Mouse (Mus musculus) induced T-regulatory cell, adult 2 months (primary cell): ENCODE measurements around the gene Dlg3.

Source experiments
- DNase-seq: peaks from one replicate; pipeline ENCODE4 v3.0.0-alpha.2; 2012; ENCODE audit warnings: low read depth

The Dlg3 gene

DNA sequence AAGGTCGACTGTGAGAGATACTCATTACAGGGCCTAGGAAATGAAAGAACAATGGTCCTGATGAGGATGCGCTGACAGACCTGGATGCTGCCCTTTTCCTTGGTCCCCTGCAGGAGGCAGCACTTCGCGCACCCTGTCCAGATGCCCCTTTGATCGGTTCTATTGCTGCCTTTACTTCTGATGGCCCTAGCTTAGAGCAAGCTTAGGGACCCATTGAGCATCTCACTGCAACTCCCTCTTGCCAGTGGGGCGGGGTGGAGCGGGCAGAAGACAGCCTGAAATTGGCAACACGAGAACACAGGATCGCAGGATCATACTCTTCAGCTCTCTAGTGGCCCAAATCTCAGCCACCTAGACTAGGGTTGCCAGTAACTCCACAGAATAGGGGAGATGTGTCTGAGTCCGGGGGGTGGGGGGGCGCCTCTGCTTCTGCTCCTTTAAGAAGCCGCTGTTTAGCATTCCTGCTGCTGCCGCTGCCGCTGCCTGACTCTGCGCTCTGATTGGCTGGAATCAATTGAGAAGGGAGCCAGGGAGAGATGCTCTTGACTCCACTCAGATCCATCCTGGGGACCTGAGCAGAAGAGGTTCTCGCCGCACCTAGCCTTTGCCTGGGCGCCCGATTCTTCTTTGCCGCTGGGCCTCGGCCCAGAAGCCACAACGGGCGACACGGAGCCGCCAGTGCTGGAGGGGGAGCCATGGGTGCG is at the start of gene Dlg3:
TSS of gene Dlg3 (plus strand) at position 542 of the 704 bp plus-strand sequence.
- DNase-seq = peak; percentile 54

DNA sequence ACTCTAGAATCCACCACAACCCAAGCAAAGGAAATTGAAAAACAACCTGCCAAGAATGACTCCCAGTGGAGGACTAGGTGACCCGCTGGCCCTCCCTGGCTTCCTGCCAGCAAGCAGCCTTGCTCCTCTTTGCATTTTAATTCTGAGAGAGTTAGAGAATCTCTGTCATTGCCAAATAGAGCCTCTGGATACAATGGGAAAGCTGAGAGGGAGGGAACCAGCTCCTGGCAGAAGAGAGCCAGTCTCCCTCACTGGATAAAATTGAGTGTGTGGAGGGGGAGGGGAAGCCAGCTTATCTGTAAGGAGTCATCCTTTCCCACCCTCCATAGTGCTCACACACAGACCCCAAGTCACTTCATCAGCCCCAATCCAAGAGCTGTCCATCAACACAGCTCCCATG is 38.6 kb upstream of the Dlg3 start:
- no peak for DNase-seq

DNA sequence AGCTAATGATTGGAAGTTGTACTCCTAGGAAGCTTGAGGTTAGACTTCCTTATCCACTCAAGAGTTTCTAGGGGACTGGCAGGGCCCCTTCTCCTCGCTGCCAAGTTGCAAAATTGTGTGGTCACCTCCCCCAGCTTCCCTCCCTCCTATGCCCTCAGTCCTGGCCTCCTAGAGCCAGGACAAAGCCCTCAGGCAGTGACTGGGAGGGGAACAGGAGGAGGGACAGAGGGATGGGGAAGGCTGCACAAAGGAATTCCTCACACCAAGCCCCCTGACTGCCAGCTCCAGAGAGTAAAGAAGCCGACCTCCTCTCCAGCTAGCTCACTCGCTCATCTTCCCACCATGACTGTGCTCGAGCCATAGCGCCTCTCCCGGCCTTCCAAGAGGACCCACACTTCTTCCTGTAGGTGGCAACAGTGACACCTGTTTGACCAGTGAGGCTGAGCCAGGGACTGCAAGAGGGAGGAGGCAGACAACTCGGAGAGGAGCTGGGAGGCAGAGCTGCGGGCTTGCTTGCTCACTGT is 37.8 kb upstream of the Dlg3 start, which contains the start of gene Gdpd2:
TSS of gene Gdpd2 (plus strand) at position 209 of the 524 bp plus-strand sequence.
- no peak for DNase-seq

DNA sequence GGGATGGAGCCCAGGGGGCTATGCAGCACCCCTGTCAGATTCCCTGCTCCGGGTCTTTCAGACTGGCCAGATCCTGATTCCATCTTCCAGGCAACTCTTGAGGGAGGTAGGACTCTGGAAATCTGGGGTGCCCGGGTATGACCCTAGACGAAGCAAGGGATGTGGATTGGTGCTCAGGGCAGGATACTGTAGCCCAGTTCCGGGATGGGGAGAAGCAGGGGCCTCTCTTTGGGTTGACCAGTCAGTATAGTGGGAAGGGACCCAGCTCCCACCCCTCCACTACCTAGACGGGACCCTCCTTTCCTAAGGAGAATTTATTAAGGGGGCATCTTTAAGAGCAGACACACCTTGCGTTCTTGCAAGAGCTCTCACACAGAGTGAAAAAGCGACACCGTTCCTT is 37.3 kb upstream of the Dlg3 start:
- DNase-seq = no peak

DNA sequence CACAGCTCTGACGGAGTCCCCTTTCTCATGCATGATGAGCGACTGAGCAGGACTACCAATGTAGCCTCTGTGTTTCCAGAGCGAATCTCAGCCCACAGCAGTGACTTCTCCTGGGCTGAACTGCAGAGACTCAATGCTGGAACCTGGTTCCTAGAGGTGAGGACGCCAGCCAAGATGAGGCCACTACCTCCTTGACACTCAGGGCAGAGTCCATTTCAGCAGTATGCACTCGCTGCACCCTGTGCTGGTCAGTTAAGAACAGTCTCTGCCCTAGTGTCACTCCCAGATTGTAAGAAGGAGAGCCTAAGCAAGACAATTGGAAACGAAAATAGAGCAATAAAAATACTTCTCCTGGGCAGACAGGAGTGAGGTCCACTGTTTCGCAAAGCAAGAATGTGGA is 33.2 kb upstream of the Dlg3 start:
- no peak for DNase-seq

DNA sequence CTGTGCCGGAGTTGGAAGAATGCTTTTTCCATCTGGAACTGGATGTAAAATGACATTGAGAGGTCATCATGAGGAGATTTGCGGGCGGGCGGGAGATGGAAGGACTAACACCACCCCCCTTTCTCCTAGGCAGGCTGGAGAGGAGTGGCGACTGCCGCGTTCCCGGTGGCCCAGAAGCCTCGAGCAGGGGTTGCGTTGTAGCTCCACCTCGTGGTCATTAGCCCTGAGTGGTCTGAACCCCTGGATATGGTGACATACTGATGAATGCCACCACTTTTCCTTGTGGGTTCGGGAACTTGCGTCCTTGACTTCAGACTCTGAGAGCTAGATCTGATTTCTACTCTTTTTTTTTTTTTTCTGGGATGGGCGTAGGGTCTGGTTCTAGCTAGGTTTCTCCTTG is 28.6 kb upstream of the Dlg3 start:
- DNase-seq = peak; percentile 12

DNA sequence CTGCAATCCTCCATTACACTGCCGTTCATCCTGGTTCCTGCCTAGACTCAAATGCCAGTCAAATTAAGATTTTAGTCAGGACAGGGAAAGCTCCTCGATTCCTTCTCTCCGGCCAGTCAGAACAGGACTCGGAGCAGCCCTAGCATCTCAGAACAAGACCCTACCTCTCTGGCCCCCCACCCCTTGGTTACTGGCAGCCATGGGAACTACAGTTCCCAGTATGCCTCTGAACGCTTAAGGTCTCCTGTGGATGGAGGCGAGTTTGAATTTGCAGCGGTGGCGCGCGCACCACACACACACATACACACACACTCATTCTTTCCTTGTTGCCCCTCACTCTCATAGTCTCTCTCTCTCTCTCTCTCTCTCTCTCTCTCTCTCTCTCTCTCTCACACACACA is 28.1 kb upstream of the Dlg3 start:
- DNase-seq = no peak

DNA sequence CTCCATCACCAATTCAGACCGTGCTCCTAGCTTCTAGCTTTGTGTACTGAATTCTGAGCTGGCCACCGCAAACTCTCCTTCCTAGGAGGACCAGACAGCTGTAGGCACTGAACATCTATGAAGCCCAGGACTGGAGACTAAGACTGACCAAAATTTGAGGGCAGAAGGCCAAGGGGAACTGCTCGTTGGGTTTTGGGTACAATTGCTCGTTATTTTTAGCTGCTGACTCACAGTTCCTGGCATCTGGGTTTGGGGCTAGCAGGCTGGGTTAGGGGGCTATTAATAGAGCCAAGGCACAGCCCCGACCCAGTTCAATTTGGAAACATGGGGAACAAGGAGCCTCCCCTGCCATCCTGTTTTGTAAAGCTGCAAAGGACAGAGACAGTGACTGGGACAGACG is 26.7 kb upstream of the Dlg3 start:
- no peak for DNase-seq

DNA sequence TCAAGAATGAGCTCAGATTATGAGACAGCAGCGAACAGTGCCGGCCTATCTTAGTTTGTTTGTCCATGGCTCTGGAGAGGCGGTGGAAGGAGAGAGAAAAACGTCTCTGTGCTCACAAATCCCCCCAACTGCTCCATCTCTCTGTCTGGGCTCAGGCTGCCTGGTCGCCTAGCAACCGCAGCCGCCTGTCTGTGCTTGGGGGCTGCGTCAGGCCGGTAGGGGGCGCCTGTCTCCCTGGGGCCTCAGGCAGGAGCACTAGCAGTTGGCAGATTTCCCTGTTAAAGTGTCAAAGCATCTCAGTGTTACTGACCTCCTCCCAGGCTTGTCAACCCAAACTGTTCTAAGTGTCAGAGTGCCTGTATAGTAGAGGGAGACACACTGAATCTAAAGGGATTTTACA is 25.6 kb upstream of the Dlg3 start:
- DNase-seq = peak; percentile 27

DNA sequence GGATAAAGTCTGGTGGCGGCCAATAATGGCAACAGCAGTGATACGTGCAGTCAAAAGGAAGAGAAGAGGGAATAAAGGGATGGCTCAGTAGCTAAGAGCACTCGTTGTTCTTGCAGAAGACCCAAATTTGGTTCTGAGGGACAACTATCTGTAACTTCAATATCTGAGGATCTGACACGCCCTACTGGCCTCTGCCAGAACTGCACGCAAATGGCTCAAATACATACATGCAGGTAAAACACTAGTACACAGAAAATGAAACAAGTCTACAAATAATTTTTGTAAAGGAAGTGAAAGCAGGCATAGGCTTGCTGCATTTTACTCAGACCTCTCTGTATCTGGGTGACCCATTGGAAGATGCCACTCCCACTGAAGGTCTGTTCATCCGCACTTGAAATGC is 1.7 kb upstream of the Dlg3 start:
- DNase-seq = peak; percentile 50

DNA sequence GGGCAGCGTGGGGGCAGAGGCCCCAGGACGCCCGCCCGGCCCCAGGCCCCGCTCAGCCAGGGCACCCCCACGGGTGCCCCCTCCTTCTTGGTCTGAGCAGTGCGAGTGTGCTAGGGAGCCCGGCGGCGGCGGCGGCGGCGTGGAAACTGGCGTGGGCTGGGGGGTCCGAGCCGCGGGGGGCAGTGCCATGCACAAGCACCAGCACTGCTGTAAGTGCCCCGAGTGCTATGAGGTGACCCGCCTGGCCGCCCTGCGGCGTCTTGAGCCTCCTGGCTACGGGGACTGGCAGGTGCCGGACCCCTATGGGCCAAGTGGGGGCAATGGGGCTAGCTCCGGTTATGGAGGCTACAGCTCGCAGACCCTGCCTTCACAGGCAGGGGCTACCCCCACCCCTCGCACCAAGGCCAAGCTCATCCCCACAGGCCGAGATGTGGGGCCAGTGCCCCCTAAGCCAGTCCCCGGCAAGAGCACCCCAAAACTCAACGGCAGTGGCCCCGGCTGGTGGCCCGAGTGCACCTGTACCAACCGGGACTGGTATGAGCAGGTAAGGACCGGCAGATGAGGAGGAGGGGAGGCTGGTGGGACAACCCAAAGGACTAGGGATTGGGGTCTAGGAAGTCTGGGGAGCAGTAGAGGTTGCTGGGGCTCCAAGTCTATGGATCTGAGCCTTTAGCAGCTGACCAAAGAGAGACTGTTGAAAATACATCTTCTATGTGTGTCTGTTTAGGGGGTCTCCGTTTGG is 534 bp downstream of the Dlg3 start:
- DNase-seq = no peak

DNA sequence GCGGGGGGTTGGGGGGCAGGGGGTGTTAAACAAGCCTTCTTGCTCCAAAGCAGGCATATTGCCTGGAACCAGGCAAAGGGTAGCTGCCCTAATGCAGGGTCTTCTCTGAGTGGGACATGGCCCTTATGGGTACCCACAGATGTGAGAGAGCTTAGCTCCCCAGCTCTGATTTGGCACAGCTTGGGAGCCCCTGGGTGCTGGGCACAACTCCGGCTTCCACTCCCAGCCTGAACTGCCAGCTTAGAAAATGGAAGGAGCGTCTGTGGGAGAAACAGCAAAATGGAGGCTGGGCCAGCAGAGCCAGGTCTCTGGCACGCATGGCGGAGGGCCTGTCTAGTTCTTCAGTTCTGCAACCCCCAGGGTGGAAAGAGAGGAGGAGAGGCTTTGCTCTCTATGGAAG is 1.8 kb downstream of the Dlg3 start:
- no peak for DNase-seq

DNA sequence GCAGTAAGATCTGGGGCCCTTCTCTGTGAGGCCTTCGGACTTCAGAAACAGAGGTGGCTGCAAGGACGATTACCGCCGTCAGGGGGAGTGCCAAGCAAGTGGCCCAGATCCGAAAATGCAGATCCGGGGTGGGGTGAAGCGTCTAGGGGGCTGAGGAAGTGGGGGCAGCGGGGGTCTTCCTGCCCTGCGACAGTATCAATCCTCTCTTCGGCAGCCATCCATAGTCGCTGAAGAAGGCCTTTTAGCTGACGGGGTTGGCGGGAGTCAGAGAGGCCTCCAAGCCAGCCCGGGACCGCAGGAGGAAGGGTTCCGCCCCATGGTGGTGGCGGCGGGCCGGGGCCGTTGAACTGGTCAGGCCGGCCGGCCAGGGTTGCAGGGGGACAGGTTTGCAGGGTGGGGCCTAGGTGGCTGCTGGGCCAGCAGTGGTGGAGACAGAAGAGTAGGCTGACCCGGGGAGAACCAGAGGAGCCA is 6.9 kb downstream of the Dlg3 start:
- DNase-seq = peak; percentile 77

DNA sequence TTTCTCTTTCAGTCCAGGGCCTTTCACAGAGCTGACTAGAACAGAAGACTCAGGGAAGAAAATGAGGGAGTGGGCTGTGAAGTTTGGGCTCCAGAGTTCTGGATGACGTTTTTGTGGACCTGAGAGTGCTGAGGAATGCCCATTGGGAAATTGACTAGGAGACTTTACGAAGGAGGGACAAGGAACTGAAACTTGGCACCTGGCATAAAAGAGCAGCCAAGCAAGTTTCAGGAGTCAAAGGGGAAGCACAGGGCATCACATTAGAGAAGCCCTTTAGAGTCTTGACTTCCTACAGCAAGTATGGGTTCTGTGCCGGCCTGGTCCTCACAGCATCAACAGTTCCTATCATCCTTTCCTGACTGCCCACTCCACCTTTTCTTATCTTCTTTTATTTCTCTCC is 7.9 kb downstream of the Dlg3 start:
- no peak for DNase-seq

DNA sequence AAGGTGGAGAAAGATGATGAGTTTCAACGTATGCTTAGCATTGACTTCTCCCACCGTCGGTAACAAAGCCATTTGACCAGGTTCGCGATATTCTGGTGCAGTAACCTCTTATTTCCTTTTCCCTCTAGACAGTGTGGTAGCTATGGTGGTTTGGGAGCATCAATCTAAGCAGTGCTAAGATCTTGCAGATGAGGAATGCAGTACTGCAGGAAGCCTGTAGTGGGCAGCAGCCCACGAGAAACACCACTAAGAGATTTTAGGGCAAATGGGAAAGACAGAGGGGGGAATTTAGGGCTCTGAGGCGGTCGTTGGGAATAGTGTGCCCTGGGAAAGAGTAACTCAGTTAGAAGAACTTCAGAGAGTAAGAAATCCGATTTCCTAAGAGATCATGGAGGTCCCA is 9.0 kb downstream of the Dlg3 start:
- DNase-seq = peak; percentile 69

DNA sequence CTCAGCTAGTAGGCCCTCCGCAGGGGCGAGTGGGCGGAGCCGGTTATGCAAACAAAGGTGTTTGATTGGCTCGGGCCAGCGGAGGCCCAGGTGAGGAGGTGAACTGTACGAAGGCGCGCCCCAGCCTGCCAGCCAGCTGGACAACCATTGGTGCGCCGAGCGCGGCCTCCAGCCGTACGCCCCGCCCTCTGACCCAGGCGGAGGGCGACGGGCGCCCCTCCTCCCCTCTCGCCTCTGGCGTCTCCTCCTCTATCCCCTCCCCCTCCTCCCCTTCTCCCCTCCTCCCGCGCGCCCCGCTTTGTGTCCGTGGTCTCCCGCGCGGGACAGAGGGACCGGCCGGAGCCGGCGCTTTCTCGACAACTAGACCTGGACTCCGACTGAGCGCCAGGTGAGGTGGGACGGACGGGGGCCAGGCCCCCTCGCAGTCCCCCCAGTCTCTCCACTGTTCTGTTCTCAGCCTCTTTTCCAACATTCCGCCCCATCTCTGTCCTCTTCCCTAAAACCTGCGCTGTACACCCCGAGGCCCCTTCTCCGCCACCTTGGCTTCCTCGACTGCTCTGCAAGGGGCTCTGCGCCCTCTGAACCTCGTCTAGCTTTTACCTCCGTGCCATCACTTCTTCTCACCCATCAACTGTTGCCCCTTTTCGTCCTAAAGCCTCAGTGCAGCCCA is 9.6 kb downstream of the Dlg3 start:
- DNase-seq = peak; percentile 76

DNA sequence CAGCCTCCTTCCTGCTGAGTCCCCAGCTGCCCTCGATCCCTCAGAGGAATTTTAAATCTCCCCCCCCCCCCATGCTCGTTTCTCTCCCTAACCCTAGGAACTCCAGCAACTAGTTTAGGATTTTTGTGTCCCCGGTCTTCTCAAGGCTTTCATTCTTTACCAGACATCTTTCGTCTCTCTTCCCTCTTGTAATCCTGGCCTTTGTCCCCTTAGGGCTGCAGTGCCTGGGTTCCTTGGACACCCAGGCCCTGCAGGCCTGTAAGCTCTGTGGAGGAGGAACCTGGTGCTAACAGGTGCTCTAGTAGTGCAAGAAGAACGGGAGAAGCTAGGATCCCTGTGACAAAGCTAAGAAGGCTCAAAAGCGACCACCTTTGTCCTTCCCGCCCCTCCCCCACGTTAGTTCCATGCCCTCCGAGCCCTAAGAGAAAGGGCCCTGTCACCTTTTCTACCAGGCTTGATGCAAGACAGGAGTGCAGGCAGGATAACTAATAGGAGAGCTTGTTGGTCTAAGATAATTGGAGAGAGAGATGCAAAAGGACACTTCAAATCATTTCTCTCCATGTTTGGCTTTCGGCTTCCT is 10.2 kb downstream of the Dlg3 start:
- no peak for DNase-seq

DNA sequence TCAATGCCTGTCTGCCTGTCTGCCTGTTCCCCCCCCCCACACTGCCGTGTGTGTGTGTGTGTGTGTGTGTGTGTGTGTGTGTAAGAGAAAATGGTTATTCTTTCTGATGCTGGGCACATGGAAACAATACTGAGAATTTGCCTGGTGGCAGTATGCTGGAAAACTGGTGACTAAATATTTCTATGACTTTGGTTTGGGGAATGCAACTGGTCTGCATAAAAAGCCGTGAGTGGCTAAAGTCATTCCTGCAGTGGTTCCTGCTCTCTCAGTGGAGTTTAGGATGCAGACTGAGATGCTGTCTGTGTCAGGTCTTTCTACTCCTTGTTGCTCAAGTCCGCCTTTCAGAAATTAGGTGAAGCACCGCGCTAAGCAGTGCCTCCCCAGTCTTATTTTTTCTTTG is 10.9 kb downstream of the Dlg3 start:
- DNase-seq = no peak

DNA sequence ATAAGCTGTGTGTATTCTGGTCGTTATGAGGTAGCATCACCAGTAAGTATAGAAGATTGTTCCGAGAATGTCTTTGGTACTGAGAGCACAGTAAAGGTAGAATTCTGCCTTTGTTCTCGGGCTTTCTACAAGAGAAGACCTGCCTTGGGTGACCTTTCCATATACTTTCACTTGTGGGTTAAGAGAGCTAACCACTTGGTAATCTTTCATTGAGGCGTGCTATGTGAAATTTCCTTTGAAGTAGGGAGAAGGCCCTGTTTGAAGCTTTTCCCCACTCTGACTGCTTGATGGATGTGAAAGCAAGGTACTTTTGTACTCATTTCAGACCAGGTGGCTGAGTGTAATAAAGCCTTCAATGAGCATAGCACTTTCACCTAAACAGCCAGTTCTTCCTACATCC is 21.8 kb downstream of the Dlg3 start:
- peak; percentile 42 for DNase-seq

DNA sequence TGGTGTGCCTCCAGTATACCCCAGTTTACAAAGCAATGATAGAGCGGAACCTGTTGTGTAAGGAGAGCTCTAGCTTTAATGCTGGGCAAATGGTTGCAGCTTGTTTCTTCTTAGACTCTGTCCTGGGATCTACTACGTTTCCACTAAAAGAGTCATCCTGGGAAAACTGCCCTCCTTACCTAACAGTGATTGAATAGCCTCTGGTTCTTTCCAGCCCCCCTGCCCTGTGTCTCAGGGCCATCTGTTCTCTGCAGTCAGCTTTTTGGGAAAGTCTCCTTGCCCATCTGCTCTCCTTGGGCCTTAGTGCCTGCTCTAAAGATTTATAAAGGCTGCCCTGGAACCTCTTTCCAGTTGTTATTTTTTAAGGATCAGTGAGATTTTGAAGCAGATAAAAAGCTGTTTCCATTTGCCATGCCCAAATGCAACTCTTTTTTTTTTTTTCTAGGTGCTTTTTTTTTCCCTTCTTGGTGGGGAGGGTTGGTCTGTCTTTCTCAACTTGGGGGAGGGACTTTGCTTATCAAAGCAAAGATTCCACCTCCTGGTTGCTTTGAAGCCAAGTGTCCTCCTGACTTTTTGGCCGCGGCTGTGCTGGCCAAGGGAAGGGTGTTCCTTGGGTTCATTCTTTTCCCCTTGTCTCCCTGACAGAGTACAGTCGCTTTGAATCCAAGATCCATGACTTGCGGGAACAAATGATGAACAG is 28.7 kb downstream of the Dlg3 start:
- DNase-seq = no peak

DNA sequence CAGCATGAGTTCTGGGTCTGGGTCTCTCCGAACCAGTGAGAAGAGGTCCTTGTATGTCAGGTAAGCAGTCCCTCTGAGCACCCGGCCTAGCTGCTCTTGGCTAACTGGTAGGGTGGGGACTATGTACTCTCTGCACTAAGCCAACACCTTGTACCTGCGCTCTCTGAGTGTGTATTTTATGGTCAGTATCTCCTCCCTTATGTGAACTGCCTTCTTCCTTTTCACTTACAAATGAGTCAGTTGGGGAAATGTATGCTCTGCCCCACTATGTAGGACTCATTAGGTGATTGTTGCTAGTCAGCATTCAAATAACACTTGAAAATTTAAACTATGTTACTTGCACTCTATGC is 29.2 kb downstream of the Dlg3 start:
- DNase-seq = no peak

DNA sequence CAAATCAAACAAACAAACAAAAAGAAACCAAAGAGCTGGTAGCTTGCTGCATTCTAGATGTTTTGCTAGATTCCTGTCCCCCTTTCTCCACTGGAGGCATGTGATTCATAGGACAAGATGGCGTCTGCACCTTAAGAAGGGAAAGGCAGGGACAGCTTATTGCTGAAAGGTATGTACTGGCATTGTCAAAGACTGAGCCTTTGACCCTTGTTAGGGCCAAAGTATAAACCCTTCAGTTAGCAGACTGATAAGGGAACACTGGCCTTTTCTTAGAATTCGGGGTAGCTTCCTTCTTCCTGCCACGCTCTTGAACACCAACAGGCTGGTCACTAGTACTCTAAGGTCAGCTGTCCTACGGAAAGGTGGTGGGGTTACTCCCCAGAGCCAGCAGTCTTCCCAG is 29.8 kb downstream of the Dlg3 start:
- no peak for DNase-seq
